Mouse (Mus musculus) hindbrain, postnatal 0 days (tissue): ENCODE measurements around the gene Aif1l. TPM values are rescaled to one million over a fixed set of nuclear protein-coding genes. Genes with fewer than 3 reads are reported as not detected.

Experiments
- ATAC-seq: fragments of 200-750 bp; cut with Nextera tagmentation; 2 replicates; pipeline ENCODE4 v1.8.0; 2017; ENCODE audit warnings: mild to moderate bottlenecking, moderate TSS enrichment, moderate library complexity
- DNase-seq: peaks from one replicate; pipeline ENCODE4 v3.0.0-alpha.2; 2015; ENCODE audit warnings: low spot score
- H3K27ac ChIP-seq: fragments of 300-500 bp; sonication (generic); 2 replicates; pipeline ENCODE4 v1.5.1; 2014; ENCODE audit warnings: mild to moderate bottlenecking
- H3K27me3 ChIP-seq: fragments of 300-500 bp; sonication (generic); 2 replicates; pipeline ENCODE4 v1.6.1; 2014; ENCODE audit warnings: low read length, mixed read lengths; ENCODE audit not compliant: insufficient read depth
- H3K36me3 ChIP-seq: fragments of 300-500 bp; sonication (generic); 2 replicates; pipeline ENCODE4 v1.6.1; 2014; ENCODE audit warnings: low read length, mixed read lengths; ENCODE audit not compliant: insufficient read depth
- H3K4me1 ChIP-seq: fragments of 300-500 bp; sonication (generic); 2 replicates; pipeline ENCODE4 v1.6.1; 2014; ENCODE audit warnings: antibody characterized with exemption, low read length, mixed read lengths; ENCODE audit not compliant: insufficient read depth
- H3K4me2 ChIP-seq: fragments of 300-500 bp; sonication (generic); 2 replicates; pipeline ENCODE4 v1.6.1; 2014; ENCODE audit warnings: low read depth, mild to moderate bottlenecking, low read length, moderate library complexity, mixed read lengths
- H3K4me3 ChIP-seq: fragments of 300-500 bp; sonication (generic); 2 replicates; pipeline ENCODE4 v1.5.1; 2014; ENCODE audit warnings: low read length
- H3K9ac ChIP-seq: fragments of 300-500 bp; sonication (generic); replicated peaks from 2 replicates; pipeline ENCODE4 v1.6.1; 2014; ENCODE audit warnings: mild to moderate bottlenecking, low read length, moderate library complexity, mixed read lengths
- H3K9me3 ChIP-seq: fragments of 300-500 bp; sonication (generic); 2 replicates; pipeline ENCODE4 v1.6.1; 2016; ENCODE audit warnings: low read length, mixed read lengths
- CTCF ChIP-seq: IDR thresholded peaks from 2 replicates; pipeline ENCODE4 v1.5.1; 2016; ENCODE audit warnings: antibody characterized with exemption, control low read depth, low read depth
- WGBS: fragments of 180-500 bp; shearing (Covaris S2); extraction: QIAGEN DNeasy Blood & Tissue Kit; methylation state at CpG from one replicate; pipeline ENCODE4 v1.1.7; 2014; 5-methylcytosine and 5-hydroxymethylcytosine counted together
- polyA plus RNA-seq: library from polyadenylated mRNA; unstranded; fragments of >200 nt; fragmentation: Nextera tagmentation; extraction: Ambion mirVana; gene quantifications from 2 replicates; pipeline ENCODE4 v1.2.1, GENCODE M21; 2015
- total RNA-seq: library from RNA; depleted of rRNA; stranded (reverse); fragments of >200 nt; gene quantifications from 2 replicates; pipeline ENCODE4 v1.2.3, GENCODE M21; 2014

The Aif1l gene
- total and polyA plus RNA-seq, 2 experiments from 2014 or later, result 13.2 to 18.2 TPM

- H3K27me3 ChIP-seq, result no peaks in the 10 kb centered on the region
- H3K9ac ChIP-seq, result no peak overlapping the region
- TF ChIP-seq CTCF, result peak; percentile 65
- H3K4me3 ChIP-seq, result no peak overlapping the region
- H3K36me3 ChIP-seq, result no peaks in the 10 kb centered on the region
- ATAC-seq, result no peak
- H3K27ac ChIP-seq, result no peak overlapping the region
- H3K4me2 ChIP-seq, result no peak overlapping the region
- no peaks in the 10 kb centered on the region for H3K9me3 ChIP-seq
- peaks cover 16% of the 10 kb centered on the region; the same call in 1 of the 2 replicates for H3K4me1 ChIP-seq
- DNase-seq, result no peak
These were observed 15.2 kb downstream of the Aif1l start for GRCm38 (mm10) chr2:31965110-31965509.

GRCm38 (mm10) chr2:31966801-31967200 is 16.9 kb downstream of the Aif1l start:
- Histone ChIP-seq H3K9ac (no peak overlapping the region), H3K27ac (no peak overlapping the region), H3K9me3 (no peaks in the 10 kb centered on the region), H3K4me3 (no peak overlapping the region), H3K27me3 (no peaks in the 10 kb centered on the region), H3K4me1 (peaks cover 14% of the 10 kb centered on the region; the same call in 1 of the 2 replicates), H3K36me3 (no peaks in the 10 kb centered on the region), H3K4me2 (no peak overlapping the region)
- DNase-seq, result no peak
- no peak for TF ChIP-seq CTCF
- ATAC-seq, result no peak
- WGBS, result 71% methylated on average over 8 of the region's 8 CpGs

- 93% methylated on average over 4 of the region's 4 CpGs for WGBS
- Histone ChIP-seq H3K4me1 (peaks cover 10% of the 10 kb centered on the region), H3K27me3 (no peaks in the 10 kb centered on the region), H3K27ac (no peak overlapping the region), H3K4me2 (no peak overlapping the region), H3K9ac (no peak overlapping the region), H3K9me3 (no peaks in the 10 kb centered on the region), H3K36me3 (peaks cover 11% of the 10 kb centered on the region), H3K4me3 (no peak overlapping the region)
- TF ChIP-seq CTCF, result no peak
- DNase-seq (no peak), ATAC-seq (no peak)
These were observed 22.6 kb downstream of the Aif1l start for GRCm38 (mm10) chr2:31972589-31972988.

GRCm38 (mm10) chr2:31974141-31974808 is 24.3 kb downstream of the Aif1l start, which contains the start of gene Nup214:
Gene Nup214 (plus strand): TSS chr2:31974436.
- under 1% methylated on average over 60 of the region's 60 CpGs for WGBS
- Histone ChIP-seq H3K4me3 (peak within 1 kb of the TSS; percentile 94), H3K4me1 (peaks cover 10% of the 10 kb centered on the region), H3K36me3 (peaks cover 17% of the 10 kb centered on the region), H3K9me3 (no peaks in the 10 kb centered on the region), H3K27ac (peak within 1 kb of the TSS; percentile 78), H3K9ac (peak within 1 kb of the TSS; percentile 96), H3K4me2 (peak within 1 kb of the TSS; percentile 92), H3K27me3 (no peaks in the 10 kb centered on the region)
- peak; percentile 100 for DNase-seq
- peak; percentile 99 for ATAC-seq
- no peak; the same call in 1 of the 2 replicates for TF ChIP-seq CTCF

GRCm38 (mm10) chr2:31974809-31975371 is 25.0 kb downstream of the Aif1l start:
- Histone ChIP-seq H3K27me3 (no peaks in the 10 kb centered on the region), H3K27ac (peak overlapping the region; percentile 78), H3K4me2 (peak overlapping the region; percentile 92), H3K9me3 (no peaks in the 10 kb centered on the region), H3K36me3 (peaks cover 21% of the 10 kb centered on the region), H3K4me1 (peaks cover 10% of the 10 kb centered on the region), H3K4me3 (peak overlapping the region; percentile 94), H3K9ac (peak overlapping the region; percentile 96)
- WGBS, result 11% methylated on average over 13 of the region's 13 CpGs
- TF ChIP-seq CTCF, result no peak
- DNase-seq (no peak), ATAC-seq (no peak; the same call in 1 of the 2 replicates)

- Histone ChIP-seq H3K27ac (no peak overlapping the region), H3K9me3 (no peaks in the 10 kb centered on the region), H3K9ac (no peak overlapping the region), H3K36me3 (peaks cover 87% of the 10 kb centered on the region), H3K4me1 (no peaks in the 10 kb centered on the region), H3K4me3 (no peak overlapping the region), H3K27me3 (no peaks in the 10 kb centered on the region), H3K4me2 (no peak overlapping the region)
- TF ChIP-seq CTCF, result no peak
- DNase-seq (no peak), ATAC-seq (no peak)
- WGBS, result 97% methylated on average over 1 of the region's 1 CpGs
These were observed 37.8 kb downstream of the Aif1l start for GRCm38 (mm10) chr2:31987774-31988173.

GRCm38 (mm10) chr2:31990961-31991360 is 41.0 kb downstream of the Aif1l start:
- ATAC-seq (no peak), DNase-seq (no peak)
- H3K27ac ChIP-seq, result no peak overlapping the region
- H3K4me2 ChIP-seq, result no peak overlapping the region
- H3K9me3 ChIP-seq, result no peaks in the 10 kb centered on the region
- no peak overlapping the region for H3K4me3 ChIP-seq
- H3K27me3 ChIP-seq, result no peaks in the 10 kb centered on the region
- H3K4me1 ChIP-seq, result no peaks in the 10 kb centered on the region
- 97% methylated on average over 4 of the region's 4 CpGs for WGBS
- TF ChIP-seq CTCF, result no peak
- H3K36me3 ChIP-seq, result peaks cover 73% of the 10 kb centered on the region
- H3K9ac ChIP-seq, result no peak overlapping the region
